Mouse (Mus musculus): ENCODE data around the gene Fbxw4. TPM values are rescaled to one million over a fixed set of nuclear protein-coding genes. Genes with fewer than 3 reads are reported as not detected.
A peak's percentile ranks its signal among the peaks of the same experiment; 100 is the strongest.

Gene Fbxw4
- total RNA-seq, 4 experiments from 2014 or later = 32.9 to 35.7 (median 33.6) TPM

DNA sequence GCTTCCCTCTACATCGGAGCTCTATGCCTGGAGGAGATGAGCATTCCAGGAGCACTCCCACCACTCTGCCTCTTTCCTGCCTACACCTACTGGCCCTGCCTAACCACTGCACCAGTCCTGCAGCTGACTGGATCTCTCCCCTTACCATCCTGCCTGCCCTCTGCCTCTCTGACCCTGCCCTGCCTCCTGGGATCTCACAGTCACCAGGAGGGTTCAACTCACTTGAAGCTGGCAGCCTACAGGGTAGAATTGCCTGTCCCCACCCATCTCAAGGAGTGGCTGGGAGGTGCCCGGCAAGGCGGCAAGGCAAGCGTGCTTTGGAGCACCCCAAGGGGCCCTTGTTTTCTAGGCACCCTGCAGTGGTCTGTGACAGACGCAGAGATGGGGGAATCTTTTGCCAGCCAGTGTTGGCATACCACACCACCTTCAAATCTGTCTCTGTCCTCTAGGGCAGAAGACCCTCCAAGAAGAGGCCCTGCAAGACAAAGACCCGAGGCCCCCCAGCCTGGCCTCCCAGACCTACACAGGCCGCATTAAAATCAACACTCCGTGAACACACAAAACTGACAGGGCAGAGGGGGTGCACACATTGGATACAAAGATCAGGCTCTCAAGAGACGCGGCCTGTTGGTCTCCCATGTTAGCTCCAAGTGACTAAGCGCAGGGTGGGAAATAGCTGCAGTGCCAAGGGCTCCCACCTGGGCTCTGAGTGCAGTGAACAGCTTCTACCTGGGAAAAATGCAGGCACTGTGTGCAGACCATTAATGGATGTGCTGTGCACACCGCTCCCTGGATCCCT is 44.5 kb downstream of the Fbxw4 start:
- DNase-seq (ENCODE audit: low spot score in 2 of 2) = no peak

DNA sequence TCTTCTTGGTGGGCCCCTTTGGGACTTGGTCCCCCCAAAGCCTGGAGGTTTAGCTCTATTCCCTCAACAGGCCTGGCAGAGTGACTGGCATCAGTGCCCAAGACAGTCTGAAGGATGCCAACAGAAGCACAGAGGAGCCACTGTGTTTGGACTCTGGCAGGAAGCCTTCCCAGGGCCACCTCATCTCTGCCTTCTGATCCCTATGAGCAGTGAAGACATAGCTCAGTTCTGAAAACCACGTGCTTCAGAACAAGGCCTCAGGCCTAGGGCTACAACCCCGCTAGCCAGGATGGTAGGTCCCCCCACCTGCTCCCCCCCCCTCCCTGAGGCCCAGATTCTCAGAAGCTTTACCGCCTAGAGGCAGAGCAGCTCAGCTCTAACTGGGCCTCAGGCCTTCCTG is 45.2 kb downstream of the Fbxw4 start:
- DNase-seq (ENCODE audit: low spot score in 2 of 2) = no peak

DNA sequence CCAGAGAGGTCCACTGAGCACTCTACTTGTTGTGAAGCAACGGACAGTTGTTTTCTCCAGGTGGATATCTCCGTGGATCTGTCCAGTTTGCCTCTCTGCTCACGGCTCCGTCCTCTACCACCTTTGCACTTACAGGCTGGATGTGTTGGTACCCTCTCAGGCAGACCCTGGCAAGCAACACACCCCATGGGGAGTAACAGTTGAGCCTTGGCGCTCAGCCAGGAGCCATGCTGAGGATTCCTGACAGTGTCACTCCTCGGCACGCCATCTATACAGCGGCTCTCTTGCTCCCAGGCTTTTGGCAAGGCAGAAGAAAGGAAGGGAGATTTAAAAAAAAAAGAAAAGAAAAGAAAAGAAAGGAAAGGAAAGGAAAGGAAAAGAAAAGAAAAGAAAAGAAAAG is 45.7 kb downstream of the Fbxw4 start:
- DNase-seq (ENCODE audit: low spot score in 2 of 2) = no peak

DNA sequence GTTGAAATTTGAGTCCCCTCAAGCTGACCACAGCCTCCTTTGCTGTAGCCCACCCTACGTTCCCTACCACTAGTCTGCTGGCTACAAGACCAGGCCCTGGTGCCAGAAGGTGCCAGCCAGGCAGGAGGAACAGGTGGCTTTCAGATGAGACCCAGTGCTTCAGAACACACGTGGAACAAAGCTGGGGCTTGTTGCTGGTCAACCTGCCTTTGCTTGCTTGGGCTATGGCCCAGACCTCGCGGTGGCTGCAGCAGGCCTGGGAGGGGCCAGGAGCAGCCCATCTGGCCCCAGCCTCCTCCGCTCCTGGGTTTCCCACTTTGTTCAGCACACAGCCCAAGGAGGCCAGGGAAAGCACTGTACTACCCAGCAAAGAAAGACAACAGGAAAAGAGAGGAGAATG is 49.3 kb downstream of the Fbxw4 start:
- no peak for DNase-seq (ENCODE audit: low spot score in 2 of 2)

DNA sequence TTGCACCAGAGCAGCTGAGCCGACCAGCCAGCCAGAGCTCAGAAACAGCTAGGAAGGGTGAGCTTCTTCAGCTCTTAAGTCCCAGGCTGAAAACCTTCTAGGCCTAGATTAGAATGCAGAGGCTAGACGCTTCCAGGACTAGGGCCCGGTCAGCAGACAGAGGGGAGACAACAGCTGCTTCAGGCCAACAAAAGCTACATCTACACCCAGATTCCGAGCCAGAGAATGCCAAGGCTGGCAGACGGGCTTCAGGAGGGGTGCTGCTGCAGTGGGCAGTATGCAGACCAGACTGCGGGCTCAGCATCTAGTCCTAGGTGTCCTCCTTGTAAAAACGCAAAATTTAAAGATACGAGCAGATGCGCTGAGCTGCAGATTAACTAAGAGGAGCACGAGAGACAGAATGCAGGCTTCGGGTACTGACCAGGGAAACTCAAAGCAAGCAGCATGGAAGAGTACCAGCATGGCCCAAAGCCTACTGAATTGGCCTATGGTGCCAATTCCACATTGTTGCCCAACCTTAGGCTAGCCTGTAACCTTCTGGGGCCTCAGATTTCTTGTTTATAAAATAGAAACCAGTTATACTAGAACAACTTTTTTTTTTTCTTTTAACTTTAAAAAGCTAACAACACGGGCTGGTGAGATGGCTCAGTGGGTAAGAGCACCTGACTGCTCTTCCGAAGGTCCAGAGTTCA is 51.3 kb downstream of the Fbxw4 start:
- DNase-seq (ENCODE audit: low spot score in 2 of 2) = no peak

DNA sequence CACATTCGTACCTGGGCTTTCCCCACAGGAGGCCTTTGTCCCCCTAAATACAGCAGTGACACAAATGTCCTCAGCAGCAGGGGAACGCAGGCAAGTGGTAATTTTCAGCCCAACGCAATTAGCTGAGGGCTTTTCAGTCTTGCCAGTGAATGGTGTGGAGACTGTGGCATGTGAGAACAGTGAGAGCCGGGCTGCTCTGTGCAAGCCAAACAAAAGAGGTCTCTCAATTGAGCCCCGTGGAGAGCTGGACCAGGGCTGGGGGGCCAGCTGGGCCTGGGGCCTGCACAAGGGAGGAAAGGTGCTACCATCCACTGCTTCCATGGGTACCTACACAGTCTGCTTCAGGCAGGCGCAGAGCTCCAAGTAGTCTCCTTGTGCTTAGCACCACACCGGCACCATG is 52.6 kb downstream of the Fbxw4 start:
- no peak for DNase-seq (ENCODE audit: low spot score in 2 of 2)

DNA sequence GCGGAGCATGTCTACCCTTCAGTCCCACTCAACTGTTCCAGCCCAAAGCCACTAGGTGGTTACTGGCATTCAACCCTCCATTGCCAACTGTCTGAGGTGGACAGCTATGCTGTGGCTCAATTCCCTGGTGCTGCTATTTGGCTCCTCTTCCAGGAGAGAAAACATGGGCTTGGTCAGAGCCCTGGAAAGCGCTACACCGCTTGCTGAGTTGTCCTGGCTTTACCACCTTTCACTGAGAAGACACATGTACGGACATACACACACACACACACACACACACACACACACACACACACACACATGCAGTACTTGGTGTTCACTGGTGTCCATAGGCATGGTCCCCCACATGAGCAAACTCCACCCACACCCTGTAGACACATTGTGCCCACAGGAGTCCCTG is 53.4 kb downstream of the Fbxw4 start:
- no peak for DNase-seq (ENCODE audit: low spot score in 2 of 2)

DNA sequence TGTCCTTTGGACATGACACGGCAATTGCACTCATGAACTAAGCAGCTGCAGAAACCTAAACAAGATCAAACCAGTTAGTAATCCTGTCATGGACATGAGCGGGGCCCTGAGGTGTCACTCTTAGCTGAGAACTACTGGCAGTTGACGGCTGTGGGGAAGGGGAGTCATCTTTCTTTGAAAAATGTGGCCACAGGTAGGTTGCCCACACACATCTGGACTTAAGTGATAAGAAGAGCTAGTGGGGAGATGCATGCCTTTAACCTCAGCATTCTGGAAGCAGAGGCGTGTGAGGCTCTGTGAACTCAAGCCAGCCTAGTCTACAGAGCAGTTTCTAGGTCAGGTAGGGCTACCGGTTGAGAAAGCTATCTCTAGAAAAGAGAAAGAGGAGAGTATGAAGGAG is 57.5 kb downstream of the Fbxw4 start:
- no peak for DNase-seq (ENCODE audit: low spot score in 2 of 2)

DNA sequence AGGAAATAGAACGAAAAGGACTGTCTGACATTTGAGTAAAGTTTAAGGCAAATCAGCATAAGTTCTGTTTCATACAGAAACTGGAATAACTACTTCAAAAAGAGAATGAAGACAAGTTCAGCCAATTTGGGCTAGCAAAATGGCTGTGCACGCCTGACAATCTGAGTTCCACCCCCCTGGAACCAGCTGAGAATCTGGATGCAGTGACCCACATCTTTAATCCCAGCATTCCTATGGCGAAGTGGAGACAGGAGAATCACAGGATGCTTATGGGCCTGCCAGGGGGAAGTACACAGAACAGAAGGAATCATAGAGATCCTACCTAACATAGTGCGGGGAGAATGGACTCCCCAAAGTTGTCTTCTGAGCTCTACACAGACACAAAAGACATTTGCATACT is 63.0 kb downstream of the Fbxw4 start:
- DNase-seq (ENCODE audit: low spot score in 2 of 2) = no peak

DNA sequence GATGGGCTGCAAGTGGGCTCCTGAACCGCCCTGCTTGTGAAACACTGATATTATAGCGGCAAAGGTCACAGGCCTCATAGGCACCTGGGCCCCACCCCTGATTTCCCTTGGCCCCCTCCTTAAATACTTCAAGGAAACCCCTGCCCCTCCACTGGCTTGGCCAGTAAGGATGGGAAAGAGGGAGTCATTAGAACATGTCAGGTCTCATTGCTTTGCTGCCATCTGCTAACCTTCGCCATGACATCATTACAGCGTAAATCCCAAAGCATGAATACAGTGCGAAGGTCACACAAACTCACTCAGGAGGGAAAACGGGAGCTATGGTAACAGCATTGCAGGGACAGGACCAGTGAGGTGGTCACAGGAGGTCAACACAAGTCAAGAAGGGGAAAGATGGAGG is 63.7 kb downstream of the Fbxw4 start:
- DNase-seq (ENCODE audit: low spot score in 2 of 2) = no peak

DNA sequence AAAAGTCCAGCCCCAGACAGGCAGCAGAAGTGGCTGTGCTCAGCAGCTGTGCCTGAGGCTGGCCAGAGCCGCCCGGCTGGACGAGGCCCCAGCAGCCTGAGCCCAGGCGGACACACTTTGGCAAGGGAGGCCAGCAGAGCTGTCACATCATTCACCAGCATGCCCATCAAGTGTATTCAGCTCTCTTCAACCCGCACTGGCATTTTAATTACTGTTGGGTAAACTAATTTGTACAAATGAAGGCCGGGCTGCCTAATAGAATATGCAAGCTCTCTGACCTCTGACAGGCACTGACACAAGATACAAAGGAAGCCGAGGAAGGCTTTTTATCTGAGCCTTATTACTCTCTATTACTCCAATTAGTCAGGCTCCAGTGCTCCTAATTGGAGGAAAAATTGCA is 64.1 kb downstream of the Fbxw4 start:
- DNase-seq (ENCODE audit: low spot score in 2 of 2) = peak in 1 of 2 experiments; percentile 47

DNA sequence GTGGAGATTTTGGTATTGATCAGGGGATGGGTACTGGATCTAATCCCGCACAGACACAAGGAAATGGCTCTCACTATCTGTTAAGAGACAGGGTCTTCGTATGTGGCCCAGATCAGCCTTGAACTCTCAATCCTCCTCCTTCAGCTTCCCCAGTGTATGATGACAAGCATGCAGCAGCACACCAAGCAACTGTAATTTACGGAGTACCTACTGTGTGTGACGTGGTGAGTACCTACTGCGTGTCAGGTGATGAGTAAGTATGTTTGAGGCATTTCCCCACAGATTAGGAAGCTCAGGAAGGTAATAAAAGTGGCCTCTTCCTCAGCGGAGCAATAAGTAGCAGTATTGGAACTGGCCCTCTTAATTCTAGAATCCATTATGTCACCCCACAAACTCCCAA is 64.6 kb downstream of the Fbxw4 start:
- no peak for DNase-seq (ENCODE audit: low spot score in 2 of 2)

DNA sequence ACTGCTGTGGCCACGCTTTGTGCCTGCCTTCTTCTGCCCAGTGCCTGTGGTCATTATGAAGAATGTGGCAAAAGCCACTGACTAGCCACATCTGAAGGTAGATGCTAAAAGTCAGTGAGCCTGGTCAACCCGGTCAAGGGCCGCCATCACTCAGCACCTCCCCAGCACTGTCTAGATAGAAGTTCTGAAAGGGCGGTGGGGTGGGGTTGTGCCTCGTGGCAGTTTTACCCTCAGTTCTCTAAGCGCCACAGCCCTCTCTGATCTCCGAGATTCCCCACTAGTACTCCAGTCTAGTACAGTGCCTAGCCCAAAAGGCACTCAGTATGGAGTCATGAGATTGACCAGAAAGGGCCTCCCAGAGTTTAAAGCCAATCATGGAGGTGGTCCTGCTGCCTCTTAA is 66.0 kb downstream of the Fbxw4 start:
- DNase-seq (ENCODE audit: low spot score in 2 of 2) = no peak

DNA sequence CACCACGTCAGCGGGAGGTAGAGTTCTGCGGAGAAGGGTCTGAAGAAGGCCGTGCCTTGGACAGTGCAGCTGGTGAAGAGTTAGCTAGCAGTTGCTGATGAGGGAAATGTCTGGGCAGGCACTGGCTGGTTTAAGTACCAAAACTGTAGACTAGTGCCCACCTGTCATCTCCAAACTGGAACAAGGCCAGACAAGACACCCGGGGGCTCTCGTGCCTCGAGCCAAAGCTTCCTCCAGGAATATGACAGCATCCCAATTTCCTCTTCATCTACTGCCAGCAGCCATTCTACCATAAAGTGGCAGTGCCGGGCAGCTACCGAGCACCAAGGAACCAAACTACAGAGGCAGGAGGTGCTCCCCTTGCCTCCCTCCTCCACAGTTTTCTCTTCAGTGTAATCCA is 67.2 kb downstream of the Fbxw4 start:
- DNase-seq (ENCODE audit: low spot score in 2 of 2) = no peak

DNA sequence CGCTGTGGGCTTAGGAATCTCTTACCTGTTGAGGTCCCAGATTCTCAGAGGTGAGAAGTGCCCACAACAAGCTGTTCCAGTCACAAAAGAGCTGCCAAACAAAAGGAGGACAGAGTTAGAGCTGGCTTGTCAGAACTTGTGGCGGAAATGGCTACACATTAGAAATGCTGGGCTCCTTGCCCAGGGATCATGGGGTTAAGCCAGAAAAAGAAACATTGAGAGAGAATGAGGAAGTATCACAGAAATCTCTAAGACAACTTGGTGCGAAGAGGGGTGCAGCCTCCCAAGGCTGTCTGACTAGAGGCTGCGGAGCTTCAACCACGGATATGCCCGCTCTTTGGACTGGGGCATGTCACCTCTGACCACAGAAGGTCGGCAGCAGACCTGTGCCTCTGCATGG is 68.4 kb downstream of the Fbxw4 start:
- DNase-seq (ENCODE audit: low spot score in 2 of 2) = no peak

DNA sequence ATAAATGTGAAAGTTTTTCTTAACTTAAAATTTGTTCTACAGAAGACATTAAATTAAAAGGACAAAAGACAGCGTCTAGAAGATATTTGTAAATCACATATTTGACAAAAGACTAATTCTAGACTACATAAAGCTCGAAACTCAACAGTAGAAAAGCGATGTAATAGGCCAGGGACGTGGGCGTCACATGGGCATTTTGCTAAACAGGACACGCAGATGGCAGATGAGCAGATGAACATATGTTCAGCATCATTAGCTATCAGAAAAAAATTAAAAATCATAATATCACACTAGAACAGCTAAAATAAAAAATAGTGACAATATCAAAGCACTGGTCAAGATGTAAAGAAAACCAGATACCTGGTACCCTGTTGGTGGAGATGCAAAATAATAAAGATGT is 70.4 kb downstream of the Fbxw4 start:
- DNase-seq (ENCODE audit: low spot score in 2 of 2) = no peak

DNA sequence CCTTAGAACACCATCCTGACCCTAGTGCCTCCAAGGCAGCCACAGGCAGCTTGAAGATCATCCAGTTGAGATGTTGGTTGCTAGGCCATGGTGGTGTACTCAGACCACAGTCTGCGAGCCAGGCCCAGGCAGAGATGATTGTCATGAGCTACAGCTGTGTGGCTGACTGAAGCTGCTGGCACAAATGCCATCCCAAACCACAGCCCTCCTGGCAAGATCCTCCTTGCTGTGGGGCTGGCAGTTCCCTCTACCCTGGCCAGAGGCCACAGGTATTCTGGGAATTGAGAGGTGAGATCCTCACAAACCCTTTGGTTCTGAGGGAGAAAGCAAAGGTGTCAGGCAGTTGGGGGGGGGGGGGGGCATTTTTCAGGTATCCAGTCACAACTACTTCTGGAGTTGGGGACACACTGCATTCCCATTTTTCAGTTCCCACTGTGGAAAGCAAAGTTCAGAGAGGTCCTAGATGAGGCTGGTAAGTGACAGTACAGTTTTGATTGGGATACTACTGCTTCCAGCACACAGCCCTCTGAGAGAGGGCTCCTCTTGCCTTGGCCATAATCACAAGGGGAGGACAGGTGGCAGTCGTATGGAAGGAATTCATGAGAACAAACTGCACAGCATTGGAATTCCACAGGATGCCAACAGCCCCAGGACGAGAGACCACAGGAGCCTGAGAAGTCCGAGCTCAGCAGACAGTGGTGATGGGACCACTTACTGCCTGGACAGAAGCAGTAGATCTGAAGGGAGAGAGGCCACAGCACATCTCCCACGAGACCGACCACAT is 72.4 kb downstream of the Fbxw4 start:
- DNase-seq (ENCODE audit: low spot score in 2 of 2) = peak in 1 of 2 experiments; percentile 28

DNA sequence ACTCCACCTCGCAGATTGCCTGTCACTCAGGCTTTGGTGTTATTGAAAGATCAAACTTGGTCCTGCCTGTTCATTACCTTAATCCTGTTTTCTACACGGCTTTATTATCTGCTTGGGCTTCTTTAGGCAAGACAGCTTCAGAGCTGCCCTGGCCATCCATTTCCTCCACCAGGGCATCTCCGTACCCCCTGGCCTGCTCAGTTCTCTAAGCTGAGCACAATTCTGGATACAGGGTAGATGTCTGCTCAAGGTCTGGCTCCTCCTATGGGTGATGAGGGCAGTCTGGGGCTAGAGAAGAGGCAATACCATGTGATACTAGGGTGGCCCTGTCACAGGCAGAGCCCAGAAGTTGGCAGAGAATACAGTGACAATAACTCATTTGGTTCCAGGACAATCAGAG is 73.3 kb downstream of the Fbxw4 start:
- DNase-seq (ENCODE audit: low spot score in 2 of 2) = no peak

DNA sequence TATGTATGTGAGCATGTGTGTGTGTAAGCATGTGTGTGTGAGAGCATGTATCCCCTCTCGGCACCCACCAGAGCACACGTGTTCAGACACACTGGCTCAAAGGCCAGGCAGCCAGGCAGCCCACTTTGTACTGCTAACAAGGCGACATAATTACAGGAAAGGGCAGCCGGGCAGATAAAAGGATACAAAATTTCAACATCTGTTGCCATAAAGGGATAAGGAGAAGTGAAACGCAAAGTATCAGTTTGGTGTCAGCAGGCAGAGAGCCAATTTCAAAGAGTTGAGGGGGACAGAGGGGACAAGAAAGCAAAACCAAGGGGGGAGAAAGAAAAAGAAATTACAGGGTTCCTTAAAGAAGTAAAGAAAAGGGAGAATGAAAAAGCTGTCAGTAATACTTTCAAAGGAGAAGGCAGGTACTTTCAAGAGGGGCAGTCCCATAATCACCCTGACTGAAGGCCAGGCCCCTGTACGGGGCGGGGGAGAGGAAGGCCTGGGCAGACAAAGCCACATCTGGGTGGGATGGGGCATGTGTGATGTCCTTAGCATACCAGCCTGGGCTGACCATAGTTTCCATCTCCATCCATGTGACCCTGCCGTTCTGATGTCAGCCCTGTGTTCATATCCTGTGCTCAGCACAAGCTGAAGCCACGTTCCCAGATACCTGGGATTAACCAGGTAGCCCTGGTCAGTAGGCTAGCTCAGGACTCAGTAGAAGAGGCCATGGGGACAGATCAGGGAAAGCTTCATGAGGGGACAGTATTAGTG is 75.1 kb downstream of the Fbxw4 start:
- no peak for DNase-seq (ENCODE audit: low spot score in 2 of 2)

DNA sequence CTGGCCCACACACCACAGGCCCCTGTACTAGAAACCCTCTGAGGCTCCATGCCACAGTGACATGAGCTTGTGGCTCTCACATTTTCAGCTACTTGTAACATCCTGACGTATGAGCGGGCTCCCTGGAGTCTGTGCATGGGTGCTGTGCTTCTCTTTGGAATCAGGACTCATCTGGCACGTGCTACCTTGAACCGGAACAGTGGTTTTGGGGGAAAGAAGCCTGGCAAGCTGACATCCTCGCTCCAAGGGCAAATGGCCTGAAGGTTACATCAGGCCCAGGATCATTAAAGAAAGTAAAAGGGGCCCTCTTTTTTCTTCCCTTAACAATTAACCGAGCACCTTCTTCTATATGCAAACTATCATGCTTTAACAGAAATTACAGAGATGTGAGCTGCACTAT is 77.0 kb downstream of the Fbxw4 start:
- DNase-seq (ENCODE audit: low spot score in 2 of 2) = no peak

DNA sequence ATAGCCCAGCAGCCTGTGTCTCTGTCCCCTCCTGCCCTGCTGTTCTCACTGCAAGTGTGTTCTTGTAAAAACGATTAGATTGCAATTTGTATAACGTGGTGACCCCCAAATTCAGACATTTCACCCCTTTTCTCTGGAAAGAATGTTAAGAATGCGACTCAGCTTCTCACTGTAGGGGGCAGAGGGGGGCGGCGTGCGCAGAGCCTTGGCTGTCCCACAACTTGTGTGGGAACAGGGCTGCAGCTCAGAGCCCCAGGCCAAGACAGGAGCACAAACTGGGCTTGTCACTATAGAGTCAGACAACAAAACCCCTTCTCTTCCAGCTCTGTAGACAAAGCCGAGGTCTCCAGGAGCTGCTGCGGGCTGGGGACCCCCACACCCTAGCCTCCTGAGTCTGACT is 78.0 kb downstream of the Fbxw4 start:
- no peak for DNase-seq (ENCODE audit: low spot score in 2 of 2)

DNA sequence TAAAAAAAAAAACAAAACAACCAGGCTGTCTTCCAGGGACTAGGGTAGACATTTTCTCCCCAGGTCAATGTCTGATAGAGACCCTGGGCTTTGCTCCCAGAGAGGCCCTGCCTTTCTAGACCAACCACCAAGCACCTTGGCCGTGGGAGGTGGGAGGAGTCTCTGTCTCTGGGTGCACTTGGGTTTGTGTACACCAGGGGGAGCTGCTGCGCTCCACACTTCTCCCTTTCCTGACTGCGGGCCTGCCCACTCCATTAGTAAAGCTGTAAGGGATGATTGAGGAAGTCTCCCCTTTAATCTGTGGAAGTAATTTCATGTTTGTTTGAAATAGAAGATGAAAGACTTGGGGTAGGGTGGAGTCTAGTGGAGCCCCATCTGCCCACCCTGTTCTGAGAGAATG is 78.9 kb downstream of the Fbxw4 start:
- DNase-seq (ENCODE audit: low spot score in 2 of 2) = peak; percentile 20 to 32

Measured in gastrocnemius, adult 8-10 months (tissue).